Mouse (Mus musculus) bone marrow, adult 2 months (tissue): Measurements from ENCODE around the gene Hes7.

Experiments
- CTCF ChIP-seq: fragments of 200-500 bp; IDR thresholded peaks from 2 replicates; pipeline ENCODE4 v1.5.1; 2011; ENCODE audit warnings: low read length, control low read depth; ENCODE audit not compliant: control insufficient read depth, insufficient read depth
- POLR2A ChIP-seq: fragments of 200-500 bp; IDR thresholded peaks from 2 replicates; pipeline ENCODE4 v1.6.1; 2011; ENCODE audit warnings: low read depth, mild to moderate bottlenecking, control low read depth, low read length, borderline replicate concordance; ENCODE audit not compliant: control insufficient read depth

DNA sequence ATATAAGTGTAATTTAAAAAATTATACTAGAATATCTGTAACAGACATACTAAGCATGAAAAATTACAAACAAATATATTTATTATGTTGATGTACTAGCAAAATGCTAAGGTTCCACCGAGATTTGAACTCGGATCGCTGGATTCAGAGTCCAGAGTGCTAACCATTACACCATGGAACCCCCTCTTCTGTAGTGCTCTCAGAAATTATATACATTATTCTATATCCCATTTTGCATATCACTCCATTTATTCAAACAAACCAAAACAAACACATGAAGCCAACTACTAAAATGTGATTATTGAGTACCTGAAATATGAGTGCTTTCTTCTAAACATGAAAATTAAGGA is 4.3 kb downstream of the Hes7 start:
- TF ChIP-seq CTCF (no peak), POLR2A (no peak)
